Mouse (Mus musculus) urinary bladder, postnatal 10 days (tissue): Measurements from ENCODE around the gene Cys1.
"Not testable (repeated sequence)": the region's sequence is repeated elsewhere in the genome, so short reads cannot be mapped to it uniquely, and the experiment has no call there.

Experiments
- DNase-seq: peaks from one replicate; pipeline ENCODE4 v3.0.0; 2022; ENCODE audit warnings: low spot score

Gene Cys1

GRCm38 (mm10) chr12:24645901-24646300, 35.7 kb downstream of the Cys1 start:
- no peak for DNase-seq

GRCm38 (mm10) chr12:24644125-24644571, 37.5 kb downstream of the Cys1 start:
- no peak for DNase-seq

- DNase-seq = no peak
Measured at GRCm38 (mm10) chr12:24642370-24642802, 39.2 kb downstream of the Cys1 start.

GRCm38 (mm10) chr12:24638787-24639186, 42.8 kb downstream of the Cys1 start:
- not testable (repeated sequence) for DNase-seq

GRCm38 (mm10) chr12:24634648-24635047, 47.0 kb downstream of the Cys1 start:
- no peak for DNase-seq

- no peak for DNase-seq
Measured at GRCm38 (mm10) chr12:24634212-24634611, 47.4 kb downstream of the Cys1 start.

- no peak for DNase-seq
Measured at GRCm38 (mm10) chr12:24633753-24634191, 47.8 kb downstream of the Cys1 start.

GRCm38 (mm10) chr12:24632404-24632803, 49.2 kb downstream of the Cys1 start:
- DNase-seq = no peak

- DNase-seq = no peak
Measured at GRCm38 (mm10) chr12:24630220-24630619, 51.4 kb downstream of the Cys1 start.

GRCm38 (mm10) chr12:24627215-24627614, 54.4 kb downstream of the Cys1 start:
- no peak for DNase-seq

GRCm38 (mm10) chr12:24626401-24626800, 55.2 kb downstream of the Cys1 start:
- DNase-seq = no peak

GRCm38 (mm10) chr12:24623486-24624251, 57.9 kb downstream of the Cys1 start:
- no peak for DNase-seq

GRCm38 (mm10) chr12:24619436-24619835, 62.2 kb downstream of the Cys1 start:
- DNase-seq = no peak
